Mouse (Mus musculus) mouse embryonic stem cell (cell line): ENCODE measurements around the gene Josd1.

Source experiments
- in situ Hi-C, 2 experiments: fragments of 300-500 bp; cut with MboI; formaldehyde crosslinking; loops; 1 replicate in 1 of 2; 3 replicates in 1 of 2; pipeline ENCODE4 v1.14.3; 2019 to 2020; ENCODE audit warnings: low sequenced_read_pairs in 2 of 2, low pct_unique_long_range_greater_than_20kb in 1 of 2, mixed read lengths in 1 of 2; ENCODE audit not compliant: unreplicated experiment in 1 of 2

The Josd1 gene

DNA sequence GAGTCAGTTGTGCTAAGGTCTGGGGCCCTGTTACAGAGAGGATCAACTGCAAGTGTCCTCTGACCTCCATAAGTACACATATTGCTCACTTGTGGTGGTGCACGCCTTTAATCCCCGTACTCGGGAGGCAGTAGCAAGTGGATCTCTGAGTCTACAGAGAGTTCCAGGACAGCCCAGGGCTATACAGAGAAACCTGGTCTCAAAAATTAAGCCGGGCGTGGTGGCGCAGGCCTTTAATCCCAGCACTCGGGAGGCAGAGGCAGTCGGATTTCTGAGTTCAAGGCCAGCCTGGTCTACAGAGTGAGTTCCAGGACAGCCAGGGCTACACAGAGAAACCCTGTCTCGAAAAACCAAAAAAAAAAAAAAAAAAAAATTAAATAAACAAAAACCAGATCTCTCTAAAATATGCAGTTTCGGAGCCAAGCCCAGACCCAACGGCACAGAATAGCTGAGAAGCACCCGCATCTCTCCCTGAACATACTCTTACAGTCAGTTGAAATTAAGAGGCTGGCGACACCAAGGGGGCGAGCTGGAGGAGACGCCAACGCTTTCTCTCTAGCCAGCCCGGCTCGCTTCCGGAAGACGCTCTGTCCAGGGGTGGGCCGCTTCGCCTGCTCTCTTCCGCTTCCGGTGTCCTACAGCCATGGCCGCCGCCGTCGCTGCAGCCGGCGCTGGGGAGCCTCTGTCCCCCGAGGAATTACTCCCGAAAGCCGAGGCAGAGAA, 17.3 kb downstream of the Josd1 start, which contains the start of gene Tomm22:
Gene Tomm22, plus strand, starts transcription at position 613 of the 723 bp plus-strand sequence.
- in situ Hi-C loops: no loop called here

DNA sequence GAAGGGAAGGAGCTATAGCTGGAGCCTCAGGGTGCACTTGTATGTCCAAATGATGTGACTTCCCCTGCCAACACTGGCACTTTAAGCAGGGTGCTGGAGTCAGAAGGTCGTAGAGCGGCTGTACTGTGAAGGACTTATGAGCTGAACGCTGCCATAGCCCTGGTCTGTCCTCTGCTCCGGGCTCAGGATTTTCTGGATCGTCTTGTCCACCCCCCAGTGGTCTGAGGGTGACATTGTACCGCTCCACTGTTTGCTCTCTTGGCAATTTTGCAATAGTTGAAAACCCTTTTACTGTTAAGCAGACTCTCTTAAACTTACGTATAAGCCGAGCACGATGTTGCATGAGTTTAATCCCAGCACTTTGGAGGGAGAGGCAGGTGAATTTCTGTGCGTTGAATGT, 18.5 kb downstream of the Josd1 start:
- in situ Hi-C loops: no loop called here

DNA sequence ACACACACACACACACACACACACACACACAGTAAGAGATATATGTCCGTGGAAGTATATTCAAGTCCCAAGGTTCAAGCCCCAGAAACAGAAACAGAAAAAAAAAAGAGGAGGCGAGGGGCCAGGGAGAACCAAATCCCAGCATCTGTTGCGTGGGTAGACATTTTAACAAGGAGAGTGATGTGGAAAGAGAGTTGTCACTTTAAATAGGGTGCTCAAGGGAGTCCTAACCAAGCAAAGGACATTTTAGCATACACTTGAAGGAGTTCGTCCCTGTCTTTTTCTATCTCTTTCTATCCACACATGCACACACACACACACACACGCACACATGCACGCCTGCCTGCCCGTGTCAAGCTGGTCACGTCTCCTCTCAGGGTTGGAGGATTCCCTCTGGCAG, 23.1 kb downstream of the Josd1 start:
- in situ Hi-C loops: no loop called here

DNA sequence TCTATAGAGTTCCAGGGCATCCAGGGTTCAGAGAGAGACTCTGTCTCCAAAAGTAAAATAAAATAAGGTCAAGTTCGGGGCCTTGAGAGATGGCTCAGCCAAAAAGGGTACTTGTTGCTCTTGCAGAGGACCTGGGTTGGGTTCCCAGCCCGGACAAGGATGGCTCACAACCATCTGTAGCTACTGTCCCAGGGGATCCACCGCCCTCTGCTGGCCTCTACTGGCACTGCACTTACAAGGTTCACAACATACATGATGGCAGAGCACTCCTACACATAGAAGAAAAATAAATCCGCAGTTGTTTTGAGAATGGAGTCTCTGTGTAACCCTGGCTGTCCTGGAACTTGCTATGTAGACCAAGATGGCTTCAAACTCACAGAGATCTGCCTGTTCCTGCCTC, 25.9 kb downstream of the Josd1 start:
- in situ Hi-C loops: no loop called here

DNA sequence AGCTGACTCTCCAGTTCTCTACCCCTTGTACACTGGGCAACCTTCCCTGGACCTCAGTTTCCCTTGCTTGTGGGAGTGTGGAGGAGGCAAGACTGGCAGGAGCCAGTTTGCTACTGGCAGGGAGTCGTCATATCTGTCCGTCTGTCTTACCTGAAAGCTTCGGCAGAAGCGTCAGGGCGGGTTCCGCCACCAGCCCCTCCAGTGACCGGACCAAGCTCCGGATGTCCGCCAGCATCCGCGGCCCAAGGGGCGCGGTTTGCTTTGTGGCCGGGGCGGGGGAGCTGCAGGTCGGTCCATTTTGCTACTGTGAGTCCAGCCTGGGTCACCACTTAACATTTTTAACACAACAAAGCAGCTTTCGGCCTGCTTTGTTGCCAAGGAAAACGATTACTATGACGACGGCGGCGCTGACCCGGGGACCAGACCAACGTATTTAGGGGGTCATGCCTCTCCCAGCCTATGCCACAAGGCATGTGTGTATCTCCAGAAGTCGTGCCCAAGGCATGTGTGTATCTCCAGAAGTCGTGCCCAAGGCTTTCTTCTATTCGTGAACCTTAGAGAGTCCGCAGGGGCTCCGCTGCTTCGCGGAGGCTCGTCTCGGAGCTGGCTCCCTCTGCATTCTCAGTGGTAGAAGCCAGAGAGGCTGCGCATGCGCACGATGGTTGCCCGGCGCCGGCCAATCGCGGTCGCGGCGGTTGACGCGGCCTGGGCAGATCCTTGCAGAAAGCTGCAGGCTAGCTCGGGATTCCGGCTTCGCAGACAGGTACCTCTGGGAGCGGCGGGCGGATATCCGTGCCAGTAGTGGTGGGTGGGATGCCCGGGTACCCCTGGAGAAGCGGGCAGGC, 29.0 kb downstream of the Josd1 start, which contains the start of the genes Fam227a and Cby1:
Gene Fam227a, minus strand, starts transcription at position 426 of the 845 bp plus-strand sequence.
Gene Cby1, plus strand, starts transcription at position 669 of the 845 bp plus-strand sequence.
- in situ Hi-C loops: no loop called here

DNA sequence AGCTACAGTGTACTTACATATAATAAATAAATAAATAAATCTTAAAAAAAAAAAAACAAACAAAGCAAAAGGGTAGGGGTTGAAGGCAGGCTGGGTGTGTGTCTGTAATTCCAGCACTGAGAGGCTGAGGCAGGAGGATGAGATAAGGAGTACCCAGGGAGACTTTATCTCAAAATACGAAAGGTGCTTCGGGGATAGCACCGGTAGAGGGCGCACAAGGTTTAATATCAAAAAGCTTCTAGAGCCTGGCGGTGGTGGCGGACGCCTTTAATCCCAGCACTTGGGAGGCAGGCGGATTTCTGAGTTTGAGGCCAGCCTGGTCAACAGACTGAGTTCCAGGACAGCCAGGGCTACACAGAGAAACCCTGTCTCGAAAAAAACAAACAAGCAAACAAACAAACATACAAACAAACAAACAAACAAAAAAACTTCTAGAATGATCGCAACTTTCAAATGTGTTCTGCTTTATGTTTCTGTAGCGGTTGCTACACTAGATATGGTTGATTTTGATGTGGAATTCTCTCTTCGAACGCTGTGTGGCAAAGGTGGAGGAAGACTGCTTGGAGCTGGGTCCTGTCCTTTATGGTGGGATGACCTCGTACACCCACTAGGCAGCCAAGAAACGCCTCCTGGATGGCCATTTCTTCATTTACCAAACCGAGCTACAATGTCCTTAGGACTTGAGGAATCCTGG, 29.7 kb downstream of the Josd1 start:
- in situ Hi-C loops: no loop called here

DNA sequence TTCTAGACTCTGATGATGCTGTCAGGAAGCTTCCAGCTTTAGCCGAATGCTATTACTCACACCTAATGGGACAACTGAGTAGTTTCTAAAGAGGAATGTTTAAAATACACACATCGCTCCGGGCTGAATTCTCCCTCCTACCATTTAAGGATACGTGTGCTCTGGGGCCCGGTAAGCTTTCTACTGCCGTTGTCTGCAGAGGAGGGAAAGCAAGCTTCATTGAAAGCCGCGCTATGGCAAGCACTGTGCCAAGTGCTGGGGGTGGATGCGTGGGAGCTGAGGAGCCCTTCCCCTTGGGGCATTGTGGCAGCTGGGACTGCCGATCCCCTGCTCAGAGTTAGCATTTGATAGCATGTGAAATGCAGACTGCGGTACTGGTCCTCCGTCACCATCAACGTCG, 31.3 kb downstream of the Josd1 start:
- in situ Hi-C loops: no loop called here

DNA sequence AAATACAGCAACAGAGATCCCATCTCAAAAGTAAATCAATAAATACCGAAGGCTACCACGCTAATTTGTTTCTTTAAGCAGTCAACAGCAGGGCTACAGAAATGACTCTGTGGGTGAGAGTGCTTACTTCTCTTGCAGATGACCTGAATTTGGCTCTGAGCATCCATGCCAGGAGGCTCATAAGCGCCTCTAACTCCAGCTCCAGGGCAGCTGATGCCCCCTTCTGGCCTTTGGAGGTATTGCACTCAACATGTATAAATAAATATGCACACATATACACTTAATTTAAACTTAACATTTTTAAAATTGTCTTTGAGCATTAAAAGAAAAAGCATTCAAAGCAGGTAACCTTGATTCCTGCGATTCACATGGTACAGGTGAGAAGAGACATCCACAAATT, 36.2 kb downstream of the Josd1 start:
- in situ Hi-C loops: no loop called here

DNA sequence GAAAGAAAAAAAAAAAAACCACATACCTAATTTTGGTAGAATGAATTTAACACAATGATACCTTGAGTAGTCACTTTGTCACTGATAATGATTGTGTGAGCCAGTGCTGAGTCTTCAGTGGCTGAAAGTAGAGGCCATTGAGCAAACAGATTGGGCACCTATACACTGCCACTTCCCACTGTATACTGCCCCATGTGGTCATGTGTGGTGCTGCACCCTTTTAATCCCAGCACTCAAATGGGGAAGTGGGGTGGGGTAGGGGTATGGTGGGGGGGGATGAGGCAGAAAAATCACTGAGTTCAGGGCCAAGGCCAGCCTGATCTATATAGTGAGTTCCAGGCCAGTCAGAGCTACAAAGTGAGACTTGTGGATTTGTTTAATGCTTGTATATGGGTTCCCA, 37.1 kb downstream of the Josd1 start:
- in situ Hi-C loops: no loop called here

DNA sequence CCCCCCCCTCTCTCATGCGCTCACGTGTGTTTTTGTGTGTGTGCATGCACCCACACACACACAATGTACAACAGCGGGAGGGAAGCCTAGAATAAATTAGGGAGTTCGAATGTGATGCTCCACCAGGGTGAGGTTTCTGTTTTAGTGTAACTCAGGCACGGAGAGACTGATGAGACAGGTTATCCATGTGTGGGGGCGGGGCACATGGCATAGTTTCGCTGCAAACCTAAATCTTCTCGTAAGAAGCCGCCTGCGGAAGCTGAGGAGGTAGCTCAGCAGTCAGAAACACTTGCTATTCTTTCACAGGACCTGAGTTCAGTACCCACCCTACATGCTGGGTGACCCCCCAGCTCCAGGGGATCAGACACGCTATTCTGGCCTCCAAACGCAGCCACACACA, 39.6 kb downstream of the Josd1 start:
- in situ Hi-C loops: loop anchor here in 1 of 2 experiments (10.0 to 25.0 kb wide), 2 partner anchors 163 to 411 kb away; partner anchors contain the start of genes Gm49486 and Pick1

DNA sequence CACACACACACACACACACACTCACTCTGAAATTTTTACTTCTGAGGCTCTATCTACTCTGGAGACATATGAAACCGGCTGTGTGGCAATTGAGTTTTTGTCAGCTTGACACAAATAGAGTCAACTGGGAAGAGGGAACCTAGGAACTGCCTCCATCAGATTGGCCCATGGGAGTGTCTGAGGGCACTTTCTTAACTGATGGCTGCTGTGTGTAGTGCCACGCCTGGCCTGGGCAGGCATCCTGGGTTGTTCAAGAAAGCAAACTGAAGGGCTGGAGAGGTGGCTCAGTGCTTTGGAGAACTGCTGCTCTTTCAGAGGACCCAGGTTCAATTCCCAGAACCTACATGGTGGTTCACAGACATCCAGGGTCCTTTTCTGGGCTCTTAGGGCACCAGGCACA, 42.2 kb downstream of the Josd1 start:
- in situ Hi-C loops: loop anchor here in 1 of 2 experiments (10.0 to 25.0 kb wide), 2 partner anchors 161 to 408 kb away; partner anchors contain the start of genes Gm49486 and Pick1

DNA sequence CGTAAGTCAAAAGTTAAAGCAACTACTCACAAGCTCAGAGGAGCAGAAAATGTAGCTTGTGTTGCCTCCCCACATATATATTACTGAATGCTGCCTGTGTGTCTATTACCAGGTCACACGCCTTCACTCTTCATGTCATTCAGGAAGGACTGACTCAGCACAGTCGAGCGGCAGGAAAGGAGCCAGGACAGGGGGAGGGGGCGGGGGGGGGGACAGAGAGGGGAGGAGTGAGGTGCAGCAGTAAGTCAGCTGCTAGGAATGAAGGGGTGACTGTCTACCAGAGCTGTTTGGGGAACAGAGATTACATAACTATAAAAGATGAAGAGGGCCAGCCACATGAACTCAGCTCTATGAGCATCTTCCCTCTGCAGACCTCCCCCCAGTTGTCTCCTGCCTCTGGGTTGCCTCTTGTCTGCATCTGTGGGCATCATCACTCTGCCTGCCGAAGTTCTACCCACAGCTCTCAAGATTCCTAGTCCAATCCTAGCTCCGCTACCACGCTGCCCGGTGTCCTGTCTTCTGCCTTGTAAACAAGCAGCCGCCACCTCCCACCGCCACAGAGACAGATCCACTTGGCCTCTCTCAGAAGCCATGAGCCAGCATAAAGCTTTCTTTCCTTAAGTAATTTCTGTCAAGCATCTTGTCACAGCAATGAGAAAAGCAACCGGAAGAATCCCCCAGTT, 46.4 kb downstream of the Josd1 start:
- in situ Hi-C loops: loop anchor here in 1 of 2 experiments (10.0 to 25.0 kb wide), 2 partner anchors 156 to 404 kb away; partner anchors contain the start of genes Gm49486 and Pick1

DNA sequence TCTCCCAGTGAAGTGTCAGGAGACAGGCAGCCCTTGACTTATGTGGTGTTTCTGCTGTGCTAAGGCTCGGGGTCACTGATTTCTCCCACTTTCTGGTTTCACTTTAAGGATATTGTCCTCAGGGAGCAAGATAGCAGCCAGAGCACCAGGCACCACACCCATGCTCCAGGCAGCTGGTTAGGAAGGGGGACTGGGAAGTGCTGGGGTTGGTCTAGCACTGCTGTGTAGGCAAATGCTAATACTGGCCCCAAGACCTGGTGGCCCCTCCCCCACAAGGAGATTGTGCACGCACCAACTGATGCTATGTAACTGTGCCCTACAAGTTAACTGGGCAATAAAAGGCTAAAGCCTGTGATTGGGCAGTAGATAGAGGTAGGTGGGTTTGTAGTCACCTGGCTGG, 57.2 kb downstream of the Josd1 start:
- in situ Hi-C loops: loop anchor here in 1 of 2 experiments (25.0 kb wide), 1 partner anchor 393 kb away; the partner anchor contains the start of genes Gm49486 and Pick1
